Mouse (Mus musculus) heart, postnatal 36 days (tissue): ENCODE data around the gene Fam173a. TPM values are rescaled to one million over a fixed set of nuclear protein-coding genes. Genes with fewer than 3 reads are reported as not detected.
"Not testable (repeated sequence)": the region's sequence is repeated elsewhere in the genome, so short reads cannot be mapped to it uniquely, and the experiment has no call there.

Experiments
- DNase-seq, 2 experiments: peaks; one replicate each; pipeline ENCODE4 v3.0.0; 2021 to 2022
- intact Hi-C: fragments of 180-260 bp; cut with DNase I; formaldehyde crosslinking; loops from one replicate; pipeline ENCODE4 v1.15.1; 2025
- total RNA-seq, 2 experiments: library from RNA; stranded (reverse); gene quantifications; 2 replicates each; pipeline ENCODE4 v1.2.3; 2021

Fam173a gene
- total RNA-seq, 2 experiments from 2014 or later = 39.2 to 39.7 TPM

DNA sequence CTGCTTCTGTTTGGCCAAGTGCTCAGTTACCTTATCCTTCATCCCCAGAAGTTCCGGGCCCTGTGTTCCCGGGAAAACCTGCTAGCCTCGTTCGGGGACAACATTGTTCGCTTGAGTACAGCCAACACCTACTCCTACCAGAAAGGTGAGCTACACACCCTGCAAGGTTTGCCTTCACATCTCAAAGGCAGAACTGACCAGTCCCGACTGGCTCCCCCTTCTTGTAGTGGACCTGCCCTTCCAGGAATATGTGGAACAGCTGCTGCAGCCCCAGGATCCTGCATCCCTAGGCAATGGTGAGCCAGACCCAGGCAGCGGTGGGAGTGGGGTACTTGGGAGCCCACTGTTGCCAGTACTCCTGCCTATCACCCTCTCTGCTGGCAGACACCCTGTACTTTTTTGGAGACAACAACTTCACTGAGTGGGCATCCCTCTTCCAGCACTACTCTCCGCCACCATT, 36.9 kb upstream of the Fam173a start:
- intact Hi-C loops = no loop called here
- no peak for DNase-seq

- intact Hi-C loops = no loop called here
Measured at GRCm38 (mm10) chr17:25828712-25829557, 36.2 kb upstream of the Fam173a start, which contains the start of gene Jmjd8. Gene Jmjd8, plus strand, starts transcription at chr17:25828867.

GRCm38 (mm10) chr17:25828223-25828594, 35.5 kb upstream of the Fam173a start:
- DNase-seq = no peak
- intact Hi-C loops = no loop called here

More at GRCm38 (mm10) chr17:25828712-25829557, 36.2 kb upstream of the Fam173a start, which contains the start of gene Jmjd8:
- peak; percentile 75 to 78 for DNase-seq

DNA sequence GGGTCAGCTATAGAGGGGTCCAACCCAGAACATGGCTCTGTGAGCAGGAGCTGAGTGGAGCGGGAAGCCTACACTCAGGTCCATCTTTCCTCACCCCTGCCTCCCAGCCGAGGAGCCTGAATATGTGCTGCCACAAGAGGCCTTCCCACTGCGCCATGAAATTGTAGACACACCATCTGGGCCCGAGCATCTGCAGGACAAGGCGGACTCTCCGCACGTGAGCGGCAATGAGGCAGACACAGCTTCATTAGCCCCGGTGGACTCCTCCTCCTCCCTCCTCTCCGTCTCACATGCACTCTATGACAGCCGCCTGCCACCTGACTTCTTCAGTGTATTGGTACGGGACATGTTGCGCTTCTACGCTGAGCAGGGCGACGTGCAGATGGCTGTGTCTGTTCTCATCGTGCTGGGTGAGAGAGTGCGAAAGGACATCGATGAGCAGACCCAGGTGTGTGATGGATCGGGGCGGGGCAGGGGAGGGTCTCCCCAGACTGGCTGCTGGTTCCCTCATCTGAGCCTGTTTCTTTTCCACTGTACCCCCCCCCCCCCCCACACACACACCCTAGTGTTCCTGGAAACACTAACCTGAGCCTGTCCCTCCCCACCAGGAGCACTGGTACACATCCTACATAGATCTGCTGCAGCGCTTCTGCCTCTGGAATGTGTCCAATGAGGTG, 35.0 kb upstream of the Fam173a start:
- intact Hi-C loops = no loop called here
- DNase-seq = no peak

DNA sequence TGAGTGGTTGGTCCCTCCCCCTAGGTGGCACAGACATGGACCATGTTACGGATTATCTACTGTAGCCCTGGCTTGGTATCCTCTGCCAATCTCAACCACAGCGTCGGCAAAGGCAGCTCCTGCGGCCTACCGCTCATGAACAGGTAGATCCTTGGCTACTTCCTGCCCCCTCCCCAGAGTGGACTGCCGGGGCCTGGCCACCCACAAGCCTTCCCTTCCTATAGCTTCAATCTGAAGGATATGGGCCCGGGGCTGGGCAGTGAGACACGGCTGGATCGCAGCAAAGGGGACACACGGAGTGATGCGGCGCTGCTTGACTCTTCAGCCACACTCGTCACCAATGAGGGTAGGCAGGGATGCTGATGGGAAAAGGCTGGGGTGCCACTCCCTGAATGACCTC, 34.3 kb upstream of the Fam173a start:
- intact Hi-C loops = no loop called here
- DNase-seq = no peak

- intact Hi-C loops = no loop called here
- DNase-seq = no peak
Measured at GRCm38 (mm10) chr17:25825984-25826570, 33.4 kb upstream of the Fam173a start.

DNA sequence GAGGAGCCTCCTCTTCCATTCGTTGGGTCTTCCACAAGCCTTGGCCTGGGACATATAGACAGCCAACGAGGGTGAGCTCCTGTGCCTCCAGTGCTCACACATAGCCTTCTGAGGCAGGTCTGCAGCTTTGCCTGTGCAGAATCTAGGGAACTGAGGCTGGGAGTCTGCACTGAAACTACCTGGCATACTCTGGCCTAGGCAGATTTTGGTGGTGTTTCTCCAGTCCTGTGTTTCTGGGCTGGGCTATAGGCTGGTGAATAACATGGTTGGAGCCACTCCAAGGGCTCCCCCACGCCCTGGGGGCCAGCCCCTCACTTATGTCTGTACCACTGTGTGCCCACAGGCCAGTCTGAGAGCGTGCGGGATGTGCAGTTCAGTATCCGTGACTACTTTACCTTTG, 32.6 kb upstream of the Fam173a start:
- DNase-seq = no peak
- intact Hi-C loops = no loop called here

DNA sequence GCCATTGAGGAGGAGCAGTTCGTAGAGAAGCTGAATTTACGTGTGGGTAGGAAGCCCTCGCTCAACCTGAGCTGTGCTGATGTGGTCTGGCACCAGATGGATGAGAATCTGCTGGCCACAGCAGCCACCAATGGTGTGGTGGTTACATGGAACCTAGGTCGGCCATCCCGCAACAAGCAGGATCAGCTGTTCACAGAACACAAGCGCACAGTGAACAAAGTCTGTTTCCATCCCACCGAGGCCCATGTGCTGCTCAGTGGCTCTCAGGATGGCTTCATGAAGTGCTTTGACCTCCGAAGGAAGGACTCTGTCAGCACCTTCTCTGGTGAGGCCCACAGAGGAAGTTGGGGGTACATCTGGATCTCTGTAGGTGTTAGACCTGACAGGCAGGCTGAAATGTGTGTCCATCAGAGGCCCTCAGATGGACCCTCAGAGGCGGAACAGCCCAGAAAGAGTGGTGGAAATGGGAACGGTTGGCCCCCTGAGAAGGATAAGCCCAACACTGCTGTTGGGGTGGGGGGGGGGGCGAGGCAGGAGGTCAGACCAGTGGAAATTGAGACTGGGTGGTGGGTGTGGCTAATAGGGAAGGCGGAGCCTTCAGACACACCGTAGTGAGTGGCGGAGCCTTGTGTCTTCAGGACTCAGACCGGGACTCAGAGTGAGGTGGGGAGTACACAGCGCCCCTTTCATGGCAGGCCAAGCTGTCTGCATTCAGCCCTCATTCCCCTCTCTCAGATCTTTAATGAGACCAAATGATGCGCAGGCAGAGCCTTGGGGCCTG, 31.9 kb upstream of the Fam173a start:
- peak in 1 of 2 experiments; percentile 1 for DNase-seq
- intact Hi-C loops = no loop called here

DNA sequence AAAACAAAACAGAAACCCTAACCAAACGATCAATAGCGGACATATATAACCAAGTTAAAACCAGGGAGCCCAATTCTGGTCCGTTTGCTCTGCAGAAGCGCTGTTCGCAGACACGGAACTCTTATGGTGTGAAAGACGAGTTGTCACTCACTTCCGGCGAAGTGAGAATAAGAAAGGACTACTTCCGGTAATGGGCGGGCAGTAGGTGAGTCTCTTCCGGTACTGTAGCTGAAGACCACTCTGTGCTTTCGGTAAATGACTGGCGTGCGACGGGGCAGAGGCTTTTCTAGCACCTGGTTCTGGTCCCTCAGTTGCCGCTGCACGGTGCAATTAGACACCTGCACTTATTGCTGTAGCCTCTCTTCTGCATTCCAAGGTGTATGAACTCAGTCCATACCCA, 30.8 kb upstream of the Fam173a start, which contains the start of gene Wdr24:
TSS of gene Wdr24 (plus strand) at position 176 of the 400 bp plus-strand sequence.
- peak; percentile 72 to 83 for DNase-seq
- intact Hi-C loops = no loop called here

- no peak for DNase-seq
- intact Hi-C loops = no loop called here
Measured at GRCm38 (mm10) chr17:25818851-25819780, 26.4 kb upstream of the Fam173a start.

GRCm38 (mm10) chr17:25817662-25818061, 25.0 kb upstream of the Fam173a start:
- intact Hi-C loops = no loop called here
- DNase-seq = no peak

DNA sequence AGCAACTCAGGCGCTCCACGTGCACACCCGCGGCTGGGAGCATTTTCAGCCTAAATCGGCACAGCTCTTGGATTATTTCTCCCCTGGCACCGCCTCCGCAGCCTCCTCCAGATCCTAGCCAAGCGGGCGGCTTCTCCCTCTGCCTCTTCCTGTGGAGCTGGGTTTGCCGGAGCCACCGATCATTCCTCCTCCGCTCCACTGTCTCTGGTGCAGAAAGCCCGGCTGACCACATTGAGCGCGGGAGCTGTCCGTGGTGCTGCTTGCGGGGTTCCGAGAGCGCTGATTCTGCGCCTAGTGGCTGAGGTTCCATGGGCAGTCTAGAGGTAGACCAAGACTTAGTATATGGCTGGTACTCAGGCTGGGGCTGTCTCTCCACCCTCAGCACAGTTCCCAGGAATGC, 20.8 kb upstream of the Fam173a start:
- intact Hi-C loops = no loop called here
- peak; percentile 78 to 88 for DNase-seq

- no peak for DNase-seq
- intact Hi-C loops = no loop called here
Measured at GRCm38 (mm10) chr17:25810890-25811289, 18.2 kb upstream of the Fam173a start.

DNA sequence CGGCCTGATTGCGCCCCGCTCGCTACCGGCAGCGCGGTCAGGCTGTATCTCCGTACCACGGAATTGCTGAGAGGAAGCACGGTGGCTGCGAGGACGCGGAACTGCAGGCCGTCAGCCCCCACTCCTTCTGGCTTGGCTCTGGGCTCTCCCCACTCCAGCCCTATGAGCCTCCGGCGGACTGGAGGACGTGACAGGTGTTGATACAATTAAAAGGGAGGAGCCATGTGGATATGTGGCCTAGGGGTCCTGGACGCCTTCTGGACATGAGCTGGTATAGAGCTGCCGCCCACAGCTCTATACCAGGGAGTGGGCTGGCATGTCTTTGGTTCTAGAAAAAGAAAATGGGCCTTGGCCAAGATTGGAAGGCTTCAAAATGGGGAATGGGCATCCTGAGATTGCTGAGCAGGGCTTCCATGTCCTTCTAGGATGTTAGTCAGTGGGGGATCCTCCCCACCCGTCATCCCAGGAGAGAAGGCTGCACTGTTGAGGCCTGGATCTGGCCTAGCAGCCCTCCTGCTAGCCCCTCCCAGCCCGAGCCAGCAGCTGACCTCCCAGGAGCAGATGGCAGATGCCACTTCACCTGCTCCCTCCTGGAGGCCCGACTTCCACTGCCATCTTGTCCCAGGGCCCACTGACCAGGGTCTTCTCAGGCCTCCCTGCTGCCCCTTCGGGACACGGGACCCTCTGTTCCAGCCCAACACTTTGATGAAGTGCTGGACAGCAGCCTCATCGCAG, 17.1 kb upstream of the Fam173a start:
- no peak for DNase-seq
- intact Hi-C loops = no loop called here

DNA sequence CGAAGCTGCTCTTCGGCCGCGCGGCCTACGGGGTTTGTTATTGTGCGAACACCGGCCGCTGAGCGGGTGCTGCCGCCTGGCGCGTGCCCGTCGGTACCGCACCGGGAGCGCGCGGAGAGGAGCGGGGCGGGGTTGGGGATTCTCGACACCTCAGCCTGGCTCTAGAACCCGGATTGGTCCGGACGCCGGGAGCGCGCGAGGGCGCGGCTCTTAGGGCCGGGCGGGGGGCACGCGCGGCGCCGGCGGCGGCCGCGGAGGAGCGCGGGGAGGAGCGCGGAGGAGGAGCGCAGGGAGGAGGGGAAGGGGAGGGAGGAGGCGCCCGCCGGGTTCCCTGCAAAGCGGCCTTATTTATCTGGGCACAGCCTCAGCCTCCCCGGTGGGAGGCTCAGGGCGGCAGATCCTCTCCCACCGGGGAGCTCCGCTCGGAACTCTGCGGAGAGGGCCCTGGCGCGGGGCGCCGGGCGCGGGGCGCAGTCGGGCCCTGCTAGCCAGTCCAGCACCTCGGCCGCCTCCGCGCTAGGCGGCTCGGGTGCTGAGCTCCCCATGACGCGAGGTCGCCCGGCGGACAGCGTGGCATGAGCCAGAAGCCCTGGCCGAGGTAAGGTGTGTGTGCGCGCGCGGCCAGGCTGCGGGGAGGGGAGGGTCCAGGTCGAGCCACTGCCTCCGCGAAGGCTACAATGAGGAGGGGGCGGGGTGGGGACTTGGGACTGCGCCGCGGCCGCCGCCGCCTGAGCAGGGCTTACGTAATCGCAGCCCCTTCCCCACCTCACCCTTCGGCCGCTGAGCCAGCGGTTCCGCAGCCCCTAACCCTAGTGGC, 16.3 kb upstream of the Fam173a start, which contains the start of gene Fbxl16:
TSS of gene Fbxl16 (plus strand) at position 297 of the 817 bp plus-strand sequence.
- DNase-seq = peak; percentile 55 to 64
- intact Hi-C loops = no loop called here

GRCm38 (mm10) chr17:25808028-25808427, 15.3 kb upstream of the Fam173a start:
- intact Hi-C loops = no loop called here
- DNase-seq = no peak

DNA sequence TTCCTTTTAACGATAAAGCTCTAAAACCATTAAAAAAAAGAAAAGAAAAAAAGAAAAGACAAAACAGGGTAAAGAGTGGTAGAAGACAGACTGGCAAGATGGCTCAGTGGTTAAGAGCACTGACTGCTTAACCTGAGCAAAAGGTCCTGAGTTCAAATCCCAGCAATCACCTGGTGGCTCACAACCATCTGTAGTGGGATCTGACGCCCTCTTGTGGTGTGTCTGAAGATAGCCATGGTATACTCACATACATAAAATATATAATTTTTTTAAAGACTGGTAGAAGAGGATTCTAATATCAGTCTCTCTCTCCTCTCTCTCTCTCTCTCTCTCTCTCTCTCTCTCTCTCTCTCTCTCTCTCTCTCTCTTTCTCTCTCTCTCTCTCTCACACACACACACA, 14.8 kb upstream of the Fam173a start:
- DNase-seq, intact Hi-C loops: not testable (repeated sequence)

DNA sequence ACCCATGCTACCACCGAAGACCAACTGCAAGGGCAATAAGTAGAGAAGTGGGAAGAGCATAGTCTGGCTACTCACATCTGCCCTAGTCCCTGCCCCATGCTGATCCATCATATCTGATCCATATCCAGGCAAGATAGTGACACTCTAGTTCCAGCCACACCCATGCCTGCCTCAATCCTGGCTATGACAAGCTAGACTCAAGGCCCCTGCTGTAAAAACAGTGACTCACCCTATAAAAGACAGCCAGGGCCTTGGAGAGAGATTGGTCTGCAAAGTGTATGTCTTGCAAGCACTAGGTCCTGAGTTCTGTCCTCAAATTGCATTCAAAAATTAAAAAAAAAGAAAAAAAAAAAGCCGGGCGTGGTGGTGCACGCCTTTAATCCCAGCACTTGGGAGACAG, 13.8 kb upstream of the Fam173a start:
- no peak for DNase-seq
- intact Hi-C loops = no loop called here
